Mouse (Mus musculus) liver, adult 2 months (tissue): ENCODE measurements around the gene Amt.

ENCODE experiments used
- CTCF ChIP-seq: fragments of 200-500 bp; IDR thresholded peaks from 2 replicates; pipeline ENCODE4 v1.5.1; 2011; ENCODE audit warnings: low read depth, low read length, control low read depth
- POLR2A ChIP-seq: fragments of 200-500 bp; IDR thresholded peaks from 2 replicates; pipeline ENCODE4 v1.6.1; 2011; ENCODE audit warnings: low read length, control low read depth; ENCODE audit not compliant: insufficient read depth; ENCODE audit errors: extremely low read depth

GRCm38 (mm10) chr9:108341801-108342200 is 45.1 kb downstream of the Amt start:
- TF ChIP-seq CTCF (no peak), POLR2A (no peak)
